Mouse (Mus musculus) embryonic facial prominence, embryonic 10.5 days (tissue): ENCODE results near the gene Tamm41. TPM values are rescaled to one million over a fixed set of nuclear protein-coding genes. Genes with fewer than 3 reads are reported as not detected.

ENCODE experiments used
- polyA plus RNA-seq: library from polyadenylated mRNA; unstranded; fragments of >200 nt; fragmentation: Nextera tagmentation; extraction: Ambion mirVana; gene quantifications from 2 replicates; pipeline ENCODE4 v1.2.1, GENCODE M21; 2016

The Tamm41 gene
- polyA plus RNA-seq, 1 experiment from 2014 or later: 96.8 TPM

Other genes starting within 250 kb of the Tamm41 start
- gene Vgll4, start 67.9 kb downstream of the Tamm41 start, polyA plus RNA-seq: 98.8 and 111 TPM in 2 replicates
- gene Syn2, start 97.0 kb upstream of the Tamm41 start, polyA plus RNA-seq: 1.8 and 2.5 TPM in 2 replicates
- not detected in 2 replicates for gene Gm17482, start 189.5 kb upstream of the Tamm41 start, polyA plus RNA-seq
- 0.16 and 0.35 TPM in 2 replicates for gene Timp4, start 214.3 kb upstream of the Tamm41 start, polyA plus RNA-seq